Mouse (Mus musculus) hindbrain, embryonic 16.5 days (tissue): ENCODE data around the gene Trib3. TPM values are rescaled to one million over a fixed set of nuclear protein-coding genes. Genes with fewer than 3 reads are reported as not detected.

Experiments used
- polyA plus RNA-seq: library from polyadenylated mRNA; unstranded; fragments of >200 nt; fragmentation: Nextera tagmentation; extraction: Ambion mirVana; gene quantifications from 2 replicates; pipeline ENCODE4 v1.2.1, GENCODE M21; 2015

Gene Trib3
- polyA plus RNA-seq, 1 experiment from 2014 or later: 2.2 TPM

Other genes with a start within 250 kb of the Trib3 start
- 28.6 and 32.1 TPM in 2 replicates for gene Srxn1, start 238.5 kb downstream of the Trib3 start, polyA plus RNA-seq
- gene Tcf15, start 200.5 kb downstream of the Trib3 start, polyA plus RNA-seq: 1.3 TPM in 2 replicates
- 91.0 and 93.6 TPM in 2 replicates for gene Csnk2a1, start 117.2 kb downstream of the Trib3 start, polyA plus RNA-seq
- gene Tbc1d20, start 50.2 kb downstream of the Trib3 start, polyA plus RNA-seq: 31.2 and 33.9 TPM in 2 replicates
- gene Rbck1, start 11.4 kb downstream of the Trib3 start, polyA plus RNA-seq: 92.1 and 100 TPM in 2 replicates
- gene Nrsn2, start 32.6 kb upstream of the Trib3 start, polyA plus RNA-seq: 72.0 and 74.0 TPM in 2 replicates
- 10.5 and 11.8 TPM in 2 replicates for gene Sox12, start 54.0 kb upstream of the Trib3 start, polyA plus RNA-seq
- 12.5 and 13.8 TPM in 2 replicates for gene Zcchc3, start 71.0 kb upstream of the Trib3 start, polyA plus RNA-seq
- gene 6820408C15Rik, start 71.6 kb upstream of the Trib3 start, polyA plus RNA-seq: 3.1 and 4.1 TPM in 2 replicates
- gene Defb23, start 120.6 kb upstream of the Trib3 start, polyA plus RNA-seq: not detected in 2 replicates
- gene Defb20, start 133.0 kb upstream of the Trib3 start, polyA plus RNA-seq: not detected in 2 replicates
- gene Defb22, start 146.1 kb upstream of the Trib3 start, polyA plus RNA-seq: not detected in 2 replicates
- gene Defb26, start 167.7 kb upstream of the Trib3 start, polyA plus RNA-seq: not detected in 2 replicates
- not detected in 2 replicates for gene Defb28, start 174.2 kb upstream of the Trib3 start, polyA plus RNA-seq
- not detected in 2 replicates for gene Defb29, start 196.1 kb upstream of the Trib3 start, polyA plus RNA-seq
- not detected in 2 replicates for gene Gm17416, start 225.3 kb upstream of the Trib3 start, polyA plus RNA-seq
- gene Defb21, start 228.7 kb upstream of the Trib3 start, polyA plus RNA-seq: not detected in 2 replicates
- not detected in 2 replicates for gene Defb19, start 236.3 kb upstream of the Trib3 start, polyA plus RNA-seq